Mouse (Mus musculus): Measurements from ENCODE around the gene Them7. TPM values are rescaled to one million over a fixed set of nuclear protein-coding genes. Genes with fewer than 3 reads are reported as not detected.
A peak's percentile ranks its signal among the peaks of the same experiment; 100 is the strongest.

The Them7 gene
- polyA plus RNA-seq, 1 experiment from 2014 or later, result 0.26 TPM

GRCm38 (mm10) chr2:105333976-105334713 is 110.0 kb downstream of the Them7 start:
- no peak overlapping the region for H3K9ac ChIP-seq (ENCODE audit: low read depth, low read length)
- 47% methylated on average over 10 of the region's 10 CpGs for WGBS
- H3K27ac ChIP-seq (ENCODE audit: low read depth, low read length), result no peak overlapping the region
- H3K4me2 ChIP-seq (replicated peaks; ENCODE audit: low read depth), result no peak overlapping the region
- ATAC-seq, result 0 out of 2 replicates have a peak, but pooled peaks have one; percentile 33
- H3K4me3 ChIP-seq (ENCODE audit: low read depth, low read length), result no peak overlapping the region
- no peaks in the 10 kb centered on the region for H3K4me1 ChIP-seq (replicated peaks; ENCODE audit: control insufficient read depth, insufficient read depth, low read length)
- no peaks in the 10 kb centered on the region for H3K27me3 ChIP-seq (replicated peaks; ENCODE audit: control insufficient read depth, insufficient read depth, low read length)
- TF ChIP-seq CTCF (IDR thresholded peaks at IDR 0.05; ENCODE audit: low read depth), result peak; percentile 88
- no peaks in the 10 kb centered on the region for H3K9me3 ChIP-seq (ENCODE audit: control insufficient read depth)
- H3K36me3 ChIP-seq (ENCODE audit: control insufficient read depth, insufficient read depth), result no peaks in the 10 kb centered on the region

- Histone ChIP-seq H3K27me3 (replicated peaks; ENCODE audit: control insufficient read depth, insufficient read depth, low read length) (no peaks in the 10 kb centered on the region), H3K9ac (ENCODE audit: low read depth, low read length) (no peak overlapping the region), H3K27ac (ENCODE audit: low read depth, low read length) (no peak overlapping the region), H3K4me1 (replicated peaks; ENCODE audit: control insufficient read depth, insufficient read depth, low read length) (no peaks in the 10 kb centered on the region), H3K4me3 (ENCODE audit: low read depth, low read length) (no peak overlapping the region), H3K4me2 (replicated peaks; ENCODE audit: low read depth) (no peak overlapping the region), H3K36me3 (ENCODE audit: control insufficient read depth, insufficient read depth) (no peaks in the 10 kb centered on the region), H3K9me3 (ENCODE audit: control insufficient read depth) (no peaks in the 10 kb centered on the region)
- no peak for TF ChIP-seq CTCF (IDR thresholded peaks at IDR 0.05; ENCODE audit: low read depth)
- 63% methylated on average over 2 of the region's 2 CpGs for WGBS
- no peak for ATAC-seq
These were observed 111.5 kb downstream of the Them7 start for GRCm38 (mm10) chr2:105335661-105336060.

GRCm38 (mm10) chr2:105336314-105337027 is 112.4 kb downstream of the Them7 start:
- H3K4me3 ChIP-seq (ENCODE audit: low read depth, low read length), result no peak overlapping the region
- H3K27me3 ChIP-seq (replicated peaks; ENCODE audit: control insufficient read depth, insufficient read depth, low read length), result no peaks in the 10 kb centered on the region
- H3K9ac ChIP-seq (ENCODE audit: low read depth, low read length), result no peak overlapping the region
- no peaks in the 10 kb centered on the region for H3K36me3 ChIP-seq (ENCODE audit: control insufficient read depth, insufficient read depth)
- no peak for TF ChIP-seq CTCF (IDR thresholded peaks at IDR 0.05; ENCODE audit: low read depth)
- H3K9me3 ChIP-seq (ENCODE audit: control insufficient read depth), result no peaks in the 10 kb centered on the region
- 27% methylated on average over 12 of the region's 12 CpGs for WGBS
- no peaks in the 10 kb centered on the region for H3K4me1 ChIP-seq (replicated peaks; ENCODE audit: control insufficient read depth, insufficient read depth, low read length)
- no peak overlapping the region for H3K4me2 ChIP-seq (replicated peaks; ENCODE audit: low read depth)
- no peak for ATAC-seq
- H3K27ac ChIP-seq (ENCODE audit: low read depth, low read length), result no peak overlapping the region

- Histone ChIP-seq H3K36me3 (ENCODE audit: control insufficient read depth, insufficient read depth) (no peaks in the 10 kb centered on the region), H3K27me3 (replicated peaks; ENCODE audit: control insufficient read depth, insufficient read depth, low read length) (no peaks in the 10 kb centered on the region), H3K27ac (ENCODE audit: low read depth, low read length) (no peak overlapping the region), H3K9ac (ENCODE audit: low read depth, low read length) (no peak overlapping the region), H3K9me3 (ENCODE audit: control insufficient read depth) (no peaks in the 10 kb centered on the region), H3K4me2 (replicated peaks; ENCODE audit: low read depth) (no peak overlapping the region), H3K4me3 (ENCODE audit: low read depth, low read length) (no peak overlapping the region), H3K4me1 (replicated peaks; ENCODE audit: control insufficient read depth, insufficient read depth, low read length) (no peaks in the 10 kb centered on the region)
- 52% methylated on average over 8 of the region's 8 CpGs for WGBS
- ATAC-seq, result no peak
- TF ChIP-seq CTCF (IDR thresholded peaks at IDR 0.05; ENCODE audit: low read depth), result no peak
These were observed 113.2 kb downstream of the Them7 start for GRCm38 (mm10) chr2:105337171-105337875.

- Histone ChIP-seq H3K4me1 (replicated peaks; ENCODE audit: control insufficient read depth, insufficient read depth, low read length) (no peaks in the 10 kb centered on the region), H3K9me3 (ENCODE audit: control insufficient read depth) (no peaks in the 10 kb centered on the region), H3K27me3 (replicated peaks; ENCODE audit: control insufficient read depth, insufficient read depth, low read length) (no peaks in the 10 kb centered on the region), H3K36me3 (ENCODE audit: control insufficient read depth, insufficient read depth) (no peaks in the 10 kb centered on the region), H3K27ac (ENCODE audit: low read depth, low read length) (no peak overlapping the region), H3K4me2 (replicated peaks; ENCODE audit: low read depth) (no peak overlapping the region), H3K4me3 (ENCODE audit: low read depth, low read length) (no peak overlapping the region), H3K9ac (ENCODE audit: low read depth, low read length) (no peak overlapping the region)
- no peak for ATAC-seq
- WGBS, result 62% methylated on average over 3 of the region's 3 CpGs
- peak; percentile 43 for TF ChIP-seq CTCF (IDR thresholded peaks at IDR 0.05; ENCODE audit: low read depth)
These were observed 115.9 kb downstream of the Them7 start for GRCm38 (mm10) chr2:105339993-105340392.

GRCm38 (mm10) chr2:105348886-105349285 is 124.8 kb downstream of the Them7 start:
- Histone ChIP-seq H3K4me1 (replicated peaks; ENCODE audit: control insufficient read depth, insufficient read depth, low read length) (no peaks in the 10 kb centered on the region), H3K9me3 (ENCODE audit: control insufficient read depth) (no peaks in the 10 kb centered on the region), H3K27ac (ENCODE audit: low read depth, low read length) (no peak overlapping the region), H3K4me3 (ENCODE audit: low read depth, low read length) (no peak overlapping the region), H3K27me3 (replicated peaks; ENCODE audit: control insufficient read depth, insufficient read depth, low read length) (no peaks in the 10 kb centered on the region), H3K36me3 (ENCODE audit: control insufficient read depth, insufficient read depth) (no peaks in the 10 kb centered on the region), H3K9ac (ENCODE audit: low read depth, low read length) (no peak overlapping the region), H3K4me2 (replicated peaks; ENCODE audit: low read depth) (no peak overlapping the region)
- WGBS, result 73% methylated on average over 6 of the region's 6 CpGs
- TF ChIP-seq CTCF (IDR thresholded peaks at IDR 0.05; ENCODE audit: low read depth), result no peak
- no peak for ATAC-seq

Data from intestine, postnatal 0 days (tissue).